Mouse (Mus musculus) cerebellum, adult 11 months (tissue): Measurements from ENCODE around the gene Rexo5.

Source experiments
- DNase-seq: peaks from one replicate; pipeline ENCODE4 v3.0.0; 2022

Rexo5 gene

DNA sequence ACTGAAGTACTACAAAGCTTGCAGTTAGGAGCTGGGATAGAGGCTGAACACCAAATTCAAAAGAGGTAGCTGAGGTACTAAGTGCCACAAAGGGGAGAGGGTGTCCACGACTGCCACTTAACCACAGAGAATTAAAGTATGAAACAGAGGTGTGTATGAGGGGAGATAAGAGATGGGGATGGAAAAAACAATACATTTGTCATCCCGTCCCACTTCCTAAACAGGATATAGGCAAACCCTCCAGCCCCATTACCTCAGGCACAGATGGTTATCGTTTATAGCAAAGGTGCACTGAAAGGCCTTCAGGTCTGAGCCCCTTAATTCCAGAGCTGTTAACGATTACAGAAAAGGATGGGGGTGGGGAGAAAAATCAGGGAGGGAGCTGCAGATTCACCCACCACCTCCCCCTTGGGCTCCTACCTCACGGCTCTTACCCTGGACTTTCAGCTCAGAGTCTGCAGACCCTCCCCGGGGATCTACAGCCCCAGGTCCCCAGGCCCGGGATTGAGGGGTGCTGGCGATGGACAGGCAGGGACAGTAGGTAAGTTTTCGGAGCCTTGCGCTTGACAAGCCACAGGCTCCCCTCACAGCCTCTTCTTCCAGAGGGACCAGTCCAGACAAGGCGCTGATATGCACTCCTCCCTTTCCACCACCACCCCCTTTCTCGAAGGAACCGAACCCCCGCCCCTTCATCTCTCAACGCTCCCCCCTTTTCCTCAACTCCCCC is 101.2 kb downstream of the Rexo5 start:
- DNase-seq = peak; percentile 52

DNA sequence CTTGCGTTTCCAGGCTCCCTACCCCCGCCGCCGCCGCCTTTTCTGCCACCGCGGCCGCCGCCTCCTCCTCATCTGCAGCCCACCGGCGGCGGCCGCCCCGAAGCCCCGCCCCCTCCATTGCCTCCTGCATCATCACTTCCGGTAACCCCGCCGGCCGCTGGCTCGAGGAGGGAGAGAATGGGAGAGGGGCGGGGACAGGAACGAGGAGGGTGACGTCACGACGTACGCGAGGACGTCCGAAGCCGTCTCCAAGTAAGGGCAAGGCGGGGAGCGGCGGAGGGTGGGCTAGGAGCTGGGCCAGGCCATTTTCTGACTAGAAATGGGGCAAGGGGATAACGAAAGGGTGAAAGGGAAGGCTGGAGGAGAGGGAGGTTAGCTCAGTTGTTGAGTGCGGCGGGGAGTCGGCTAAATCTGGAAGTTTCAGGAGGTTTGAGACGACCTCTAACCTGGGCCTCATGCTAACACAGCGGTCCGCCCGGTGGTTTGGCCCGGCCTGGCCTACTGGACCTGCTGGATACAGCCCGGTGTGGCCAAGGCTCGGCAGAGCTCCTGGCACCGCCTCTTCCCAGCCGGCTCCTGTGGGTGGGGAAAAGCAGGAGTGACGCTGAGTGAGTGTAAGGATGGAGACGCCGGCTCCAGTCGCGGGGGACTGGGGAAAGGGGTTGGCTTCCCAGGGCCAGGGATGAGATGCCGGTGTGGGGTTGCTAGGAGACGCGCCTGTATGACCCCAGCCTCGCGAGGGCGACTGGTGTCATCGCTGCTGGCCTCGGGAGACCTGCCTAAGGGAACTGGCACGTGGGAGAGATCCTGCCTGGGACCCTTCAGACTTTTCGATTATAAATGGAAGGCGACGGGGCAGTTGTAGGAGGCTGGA is 102.1 kb downstream of the Rexo5 start, which contains the start of the genes Lyrm1 and Dcun1d3:
Lyrm1 (plus strand) TSS at position 223 of the 874 bp plus-strand sequence.
Dcun1d3 (minus strand) TSS at position 660 of the 874 bp plus-strand sequence.
- DNase-seq = peak; percentile 97

DNA sequence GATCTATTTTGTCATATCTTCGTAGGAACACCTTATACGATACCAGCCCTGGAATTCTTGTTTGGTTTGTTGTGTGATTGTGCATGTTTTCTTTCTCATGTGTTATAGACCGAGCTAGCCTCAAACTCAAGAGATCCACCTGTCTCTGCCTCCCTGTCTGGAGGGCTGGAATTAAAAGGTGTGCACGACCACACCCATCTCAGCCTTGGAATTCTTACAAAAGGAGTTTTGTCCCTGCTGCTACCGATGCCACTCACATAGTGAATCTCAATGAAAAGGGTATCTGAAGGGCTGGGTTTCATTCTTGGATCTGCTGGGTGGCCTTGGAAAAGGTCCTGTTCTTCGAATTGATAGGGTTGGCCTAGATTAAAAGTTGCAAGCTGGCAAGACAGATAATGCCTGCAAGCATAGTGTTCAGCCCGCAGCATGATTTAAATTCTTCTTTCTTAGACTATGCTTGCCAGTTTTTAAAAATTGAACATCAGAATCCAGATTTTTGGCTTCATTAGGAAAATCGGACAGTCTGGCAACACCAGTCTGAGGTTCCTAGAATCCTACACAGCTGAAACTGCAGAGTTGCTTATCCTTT is 103.8 kb downstream of the Rexo5 start:
- no peak for DNase-seq

DNA sequence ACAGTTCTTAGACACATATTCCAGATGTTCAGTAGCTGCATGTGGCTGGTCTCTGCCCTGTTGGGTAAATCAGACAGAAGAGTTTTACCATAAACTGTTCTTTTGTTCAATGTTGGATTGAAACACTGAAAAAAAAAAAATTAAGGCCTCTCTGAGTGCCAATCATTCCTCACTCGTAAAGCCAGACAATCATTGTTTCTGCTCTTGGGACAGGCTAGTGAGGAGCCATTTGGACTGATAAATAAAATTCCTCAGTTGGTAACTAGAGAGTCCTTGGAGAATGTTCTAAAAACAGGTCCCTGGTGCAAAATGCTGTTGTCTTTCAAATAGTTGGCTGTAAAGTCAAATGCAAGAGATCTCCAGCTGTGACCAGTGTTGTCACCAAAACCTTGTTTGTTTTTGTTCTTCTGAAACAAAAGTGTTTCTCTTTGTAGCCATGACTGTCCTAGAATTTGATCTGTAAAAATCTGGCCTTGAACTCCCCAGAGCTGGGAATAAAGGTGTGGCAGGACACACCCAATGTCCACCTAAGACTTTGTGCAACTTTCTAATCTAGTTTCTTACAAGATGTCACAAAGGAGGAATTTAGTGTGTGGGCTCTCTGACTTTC is 104.5 kb downstream of the Rexo5 start:
- no peak for DNase-seq
